Mouse (Mus musculus): ENCODE measurements at regions not wholly inside any gene's neighbourhood (a gene's known extent, or its start where the extent isn't known, plus 50 kb on each side); places are given as distances from the start of the nearest gene placed in this dataset.

DNA sequence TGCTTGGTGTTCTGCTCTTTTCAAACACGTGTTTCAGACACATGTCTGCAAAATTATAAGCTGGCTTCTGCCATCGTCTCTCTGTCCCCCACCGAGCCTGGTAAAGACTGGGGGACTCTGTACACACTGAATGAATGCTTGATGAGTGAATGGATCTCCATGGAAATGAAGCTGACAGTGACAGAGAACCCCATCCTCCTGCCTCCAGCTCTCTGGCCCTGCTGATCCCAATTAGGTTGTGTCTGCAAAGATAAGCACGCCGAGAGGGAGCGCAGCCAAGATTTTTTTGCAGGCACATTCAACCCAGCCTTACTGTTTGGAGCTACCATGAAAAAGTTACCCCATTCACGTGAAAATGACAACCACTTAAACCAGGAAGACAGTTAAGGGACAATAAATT lies 266.5 kb upstream of the Ppp2r3a start:
- no peak for TF ChIP-seq CTCF (IDR thresholded peaks at IDR 0.05; ENCODE audit: low read depth)
- TF ChIP-seq EP300 (IDR thresholded peaks at IDR 0.05; ENCODE audit: low read depth) = no peak
